Mouse (Mus musculus): ENCODE measurements around the gene Slc35c1. TPM values are rescaled to one million over a fixed set of nuclear protein-coding genes. Genes with fewer than 3 reads are reported as not detected.

Gene Slc35c1
- polyA plus RNA-seq, 1 experiment, result 7.6 TPM

- TF ChIP-seq CTCF (IDR thresholded peaks at IDR 0.05; ENCODE audit: low read depth, low read length) (no peak), POLR2A (IDR thresholded peaks at IDR 0.05; ENCODE audit: insufficient read depth, low read length) (no peak), EP300 (IDR thresholded peaks at IDR 0.05; ENCODE audit: insufficient read depth, low read depth, low read length) (no peak)
- Histone ChIP-seq H3K4me3 (ENCODE audit: low read depth, low read length) (no peak overlapping the region), H3K36me3 (ENCODE audit: control insufficient read depth, insufficient read depth, low read length, poor library complexity, severe bottlenecking) (no peaks in the 10 kb centered on the region), H3K27me3 (ENCODE audit: control insufficient read depth, insufficient read depth, low read length, poor library complexity, severe bottlenecking) (peaks cover 3% of the 10 kb centered on the region; the same call in 1 of the 2 replicates), H3K9me3 (replicated peaks; ENCODE audit: control insufficient read depth, insufficient read depth, low read length, poor library complexity, severe bottlenecking) (no peaks in the 10 kb centered on the region), H3K4me1 (ENCODE audit: control insufficient read depth, insufficient read depth, low read length) (no peaks in the 10 kb centered on the region), H3K9ac (ENCODE audit: low read depth, poor library complexity, severe bottlenecking) (no peak overlapping the region), H3K27ac (ENCODE audit: insufficient read depth, low read length) (no peak overlapping the region)
Measured at GRCm38 (mm10) chr2:92486911-92487310, 26.6 kb upstream of the Slc35c1 start.

- Histone ChIP-seq H3K9ac (ENCODE audit: low read depth, poor library complexity, severe bottlenecking) (no peak overlapping the region), H3K4me3 (ENCODE audit: low read depth, low read length) (no peak overlapping the region), H3K27ac (ENCODE audit: insufficient read depth, low read length) (no peak overlapping the region), H3K27me3 (ENCODE audit: control insufficient read depth, insufficient read depth, low read length, poor library complexity, severe bottlenecking) (peaks cover 3% of the 10 kb centered on the region; the same call in 1 of the 2 replicates), H3K36me3 (ENCODE audit: control insufficient read depth, insufficient read depth, low read length, poor library complexity, severe bottlenecking) (no peaks in the 10 kb centered on the region), H3K9me3 (replicated peaks; ENCODE audit: control insufficient read depth, insufficient read depth, low read length, poor library complexity, severe bottlenecking) (no peaks in the 10 kb centered on the region), H3K4me1 (ENCODE audit: control insufficient read depth, insufficient read depth, low read length) (no peaks in the 10 kb centered on the region)
- TF ChIP-seq CTCF (IDR thresholded peaks at IDR 0.05; ENCODE audit: low read depth, low read length) (peak; percentile 93), POLR2A (IDR thresholded peaks at IDR 0.05; ENCODE audit: insufficient read depth, low read length) (no peak), EP300 (IDR thresholded peaks at IDR 0.05; ENCODE audit: insufficient read depth, low read depth, low read length) (no peak)
Measured at GRCm38 (mm10) chr2:92486403-92486802, 26.1 kb upstream of the Slc35c1 start.

- no peaks in the 10 kb centered on the region for H3K9me3 ChIP-seq (replicated peaks; ENCODE audit: control insufficient read depth, insufficient read depth, low read length, poor library complexity, severe bottlenecking)
- H3K9ac ChIP-seq (ENCODE audit: low read depth, poor library complexity, severe bottlenecking), result no peak overlapping the region
- no peak overlapping the region for H3K4me3 ChIP-seq (ENCODE audit: low read depth, low read length)
- no peak overlapping the region for H3K27ac ChIP-seq (ENCODE audit: insufficient read depth, low read length)
- H3K4me1 ChIP-seq (ENCODE audit: control insufficient read depth, insufficient read depth, low read length), result no peaks in the 10 kb centered on the region
- TF ChIP-seq POLR2A (IDR thresholded peaks at IDR 0.05; ENCODE audit: insufficient read depth, low read length), result no peak
- no peak for TF ChIP-seq EP300 (IDR thresholded peaks at IDR 0.05; ENCODE audit: insufficient read depth, low read depth, low read length)
- TF ChIP-seq CTCF (IDR thresholded peaks at IDR 0.05; ENCODE audit: low read depth, low read length), result peak; percentile 77
- H3K27me3 ChIP-seq (ENCODE audit: control insufficient read depth, insufficient read depth, low read length, poor library complexity, severe bottlenecking), result peaks cover 3% of the 10 kb centered on the region; the same call in 1 of the 2 replicates
- H3K36me3 ChIP-seq (ENCODE audit: control insufficient read depth, insufficient read depth, low read length, poor library complexity, severe bottlenecking), result no peaks in the 10 kb centered on the region
Measured at GRCm38 (mm10) chr2:92485640-92486295, 25.4 kb upstream of the Slc35c1 start.

- H3K27me3 ChIP-seq (ENCODE audit: control insufficient read depth, insufficient read depth, low read length, poor library complexity, severe bottlenecking), result peaks cover 3% of the 10 kb centered on the region; the same call in 1 of the 2 replicates
- no peak overlapping the region for H3K4me3 ChIP-seq (ENCODE audit: low read depth, low read length)
Measured at GRCm38 (mm10) chr2:92484256-92485025, 24.1 kb upstream of the Slc35c1 start.

GRCm38 (mm10) chr2:92483505-92483904 is 23.2 kb upstream of the Slc35c1 start:
- Histone ChIP-seq H3K9ac (ENCODE audit: low read depth, poor library complexity, severe bottlenecking) (no peak overlapping the region), H3K36me3 (ENCODE audit: control insufficient read depth, insufficient read depth, low read length, poor library complexity, severe bottlenecking) (no peaks in the 10 kb centered on the region), H3K9me3 (replicated peaks; ENCODE audit: control insufficient read depth, insufficient read depth, low read length, poor library complexity, severe bottlenecking) (no peaks in the 10 kb centered on the region), H3K4me3 (ENCODE audit: low read depth, low read length) (no peak overlapping the region), H3K4me1 (ENCODE audit: control insufficient read depth, insufficient read depth, low read length) (no peaks in the 10 kb centered on the region), H3K27ac (ENCODE audit: insufficient read depth, low read length) (no peak overlapping the region), H3K27me3 (ENCODE audit: control insufficient read depth, insufficient read depth, low read length, poor library complexity, severe bottlenecking) (peaks cover 3% of the 10 kb centered on the region; the same call in 1 of the 2 replicates)
- TF ChIP-seq CTCF (IDR thresholded peaks at IDR 0.05; ENCODE audit: low read depth, low read length) (no peak), POLR2A (IDR thresholded peaks at IDR 0.05; ENCODE audit: insufficient read depth, low read length) (no peak), EP300 (IDR thresholded peaks at IDR 0.05; ENCODE audit: insufficient read depth, low read depth, low read length) (no peak)

More at GRCm38 (mm10) chr2:92484256-92485025, 24.1 kb upstream of the Slc35c1 start:
- no peaks in the 10 kb centered on the region for H3K4me1 ChIP-seq (ENCODE audit: control insufficient read depth, insufficient read depth, low read length)
- H3K36me3 ChIP-seq (ENCODE audit: control insufficient read depth, insufficient read depth, low read length, poor library complexity, severe bottlenecking), result no peaks in the 10 kb centered on the region
- H3K9ac ChIP-seq (ENCODE audit: low read depth, poor library complexity, severe bottlenecking), result no peak overlapping the region
- H3K9me3 ChIP-seq (replicated peaks; ENCODE audit: control insufficient read depth, insufficient read depth, low read length, poor library complexity, severe bottlenecking), result no peaks in the 10 kb centered on the region
- TF ChIP-seq POLR2A (IDR thresholded peaks at IDR 0.05; ENCODE audit: insufficient read depth, low read length) (no peak), EP300 (IDR thresholded peaks at IDR 0.05; ENCODE audit: insufficient read depth, low read depth, low read length) (no peak)
- H3K27ac ChIP-seq (ENCODE audit: insufficient read depth, low read length), result no peak overlapping the region

- no peak overlapping the region for H3K4me3 ChIP-seq (ENCODE audit: low read depth, low read length)
- peaks cover 3% of the 10 kb centered on the region; the same call in 1 of the 2 replicates for H3K27me3 ChIP-seq (ENCODE audit: control insufficient read depth, insufficient read depth, low read length, poor library complexity, severe bottlenecking)
- no peak overlapping the region for H3K9ac ChIP-seq (ENCODE audit: low read depth, poor library complexity, severe bottlenecking)
- TF ChIP-seq CTCF (IDR thresholded peaks at IDR 0.05; ENCODE audit: low read depth, low read length), result no peak
- TF ChIP-seq EP300 (IDR thresholded peaks at IDR 0.05; ENCODE audit: insufficient read depth, low read depth, low read length), result no peak
- TF ChIP-seq POLR2A (IDR thresholded peaks at IDR 0.05; ENCODE audit: insufficient read depth, low read length), result no peak
- H3K9me3 ChIP-seq (replicated peaks; ENCODE audit: control insufficient read depth, insufficient read depth, low read length, poor library complexity, severe bottlenecking), result no peaks in the 10 kb centered on the region
- no peaks in the 10 kb centered on the region for H3K36me3 ChIP-seq (ENCODE audit: control insufficient read depth, insufficient read depth, low read length, poor library complexity, severe bottlenecking)
- H3K27ac ChIP-seq (ENCODE audit: insufficient read depth, low read length), result no peak overlapping the region
- H3K4me1 ChIP-seq (ENCODE audit: control insufficient read depth, insufficient read depth, low read length), result no peaks in the 10 kb centered on the region
Measured at GRCm38 (mm10) chr2:92482551-92482950, 22.2 kb upstream of the Slc35c1 start.
